Mouse (Mus musculus) neural tube, postnatal 0 days (tissue): ENCODE data around the gene Slfn3. TPM values are rescaled to one million over a fixed set of nuclear protein-coding genes. Genes with fewer than 3 reads are reported as not detected.

ENCODE experiments used
- polyA plus RNA-seq: library from polyadenylated mRNA; unstranded; fragments of >200 nt; fragmentation: Nextera tagmentation; extraction: Ambion mirVana; gene quantifications from 2 replicates; pipeline ENCODE4 v1.2.1, GENCODE M21; 2015

The Slfn3 gene
- polyA plus RNA-seq, result 0.11 and 0.21 TPM in 2 replicates

DNA sequence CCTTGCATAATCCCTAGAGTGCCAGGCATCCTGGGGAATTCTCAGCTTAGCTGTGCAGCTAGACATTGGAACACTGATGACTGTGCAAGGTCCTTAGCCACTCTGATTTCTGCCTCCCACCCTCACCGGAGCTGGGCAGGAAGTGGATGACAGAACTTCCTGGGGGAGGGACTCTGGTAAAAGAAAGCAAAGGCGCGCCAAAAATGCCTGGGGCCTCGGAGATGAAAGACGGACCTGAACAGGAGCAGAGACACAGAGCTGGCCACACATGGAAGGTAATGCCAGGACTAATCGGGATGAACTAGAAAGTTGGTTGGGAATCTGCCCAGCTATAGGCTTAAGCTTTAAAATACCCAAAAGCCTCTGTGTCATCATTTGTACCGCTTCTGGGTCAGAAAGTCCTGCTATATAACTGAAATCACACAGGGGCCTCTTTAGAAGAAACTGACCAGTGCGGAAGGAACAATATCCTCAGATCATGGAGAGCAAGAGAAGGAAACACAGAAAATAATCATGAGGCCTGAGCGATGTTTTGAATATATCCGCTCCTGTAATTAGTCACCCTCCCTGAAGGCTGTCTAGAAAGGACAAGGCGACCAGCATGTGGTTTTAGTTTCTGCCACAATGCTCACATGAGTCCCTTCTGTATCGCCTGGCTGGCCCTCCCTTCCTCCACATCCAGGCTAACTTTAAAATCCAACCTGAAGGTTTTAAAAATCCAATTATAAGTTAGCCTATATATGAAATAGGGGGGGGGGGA, at the start of gene Slfn3:
TSS of gene Slfn3 (plus strand) at position 197 of the 760 bp plus-strand sequence.

DNA sequence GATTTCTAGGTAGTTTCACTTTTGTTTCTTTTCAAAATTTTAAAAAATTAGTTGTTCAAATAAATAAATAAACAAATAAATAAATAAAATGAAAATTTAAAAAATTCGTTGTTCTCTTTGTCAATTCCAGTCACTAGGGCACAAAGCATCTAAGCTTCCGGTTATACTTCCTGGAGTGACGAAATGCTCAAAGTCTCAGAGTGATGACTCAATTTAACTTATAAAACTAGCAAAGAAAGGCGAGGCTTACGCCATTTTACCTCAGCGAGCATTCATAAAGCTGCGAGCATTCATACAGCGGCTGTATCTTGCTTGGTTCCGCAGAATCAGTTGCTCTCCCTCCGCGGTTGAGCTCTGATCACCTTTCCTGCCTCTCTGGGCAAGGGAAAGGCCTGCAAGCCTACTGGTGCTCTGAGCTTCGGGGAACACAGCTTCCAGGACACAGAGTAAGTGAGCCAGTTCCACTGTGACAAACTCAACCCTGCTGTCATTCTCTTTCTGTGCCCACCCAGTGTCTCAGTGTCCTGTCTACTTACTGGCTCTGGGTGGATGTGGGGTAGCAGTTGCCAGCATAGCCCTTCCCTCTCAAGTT, 16.1 kb upstream of the Slfn3 start, which contains the start of gene Slfn4:
TSS of gene Slfn4 (plus strand) at position 239 of the 592 bp plus-strand sequence.

Other genes starting within 250 kb of the Slfn3 start
- 2.7 and 3.5 TPM in 2 replicates for gene Slfn5, start 240.0 kb upstream of the Slfn3 start, polyA plus RNA-seq
- 1.3 and 1.7 TPM in 2 replicates for gene Slfn9, start 199.5 kb upstream of the Slfn3 start, polyA plus RNA-seq
- gene Slfn8, start 170.5 kb upstream of the Slfn3 start, polyA plus RNA-seq, result 0.31 and 0.41 TPM in 2 replicates
- gene Slfn2, start 126.2 kb upstream of the Slfn3 start, polyA plus RNA-seq, result 3.1 and 3.2 TPM in 2 replicates
- 0.13 TPM in 1 of 2 replicates, not detected in the other for gene Slfn1, start 74.5 kb upstream of the Slfn3 start, polyA plus RNA-seq
- 0.09 and 0.22 TPM in 2 replicates for gene Slfn4, start 16.1 kb upstream of the Slfn3 start, polyA plus RNA-seq
- not detected in 2 replicates for gene Slfn14, start 95.4 kb downstream of the Slfn3 start, polyA plus RNA-seq
- gene Ap2b1, start 107.7 kb downstream of the Slfn3 start, polyA plus RNA-seq, result 71.7 and 77.4 TPM in 2 replicates
- gene Pex12, start 111.3 kb downstream of the Slfn3 start, polyA plus RNA-seq, result 11.0 and 11.5 TPM in 2 replicates
- gene Rasl10b, start 217.8 kb downstream of the Slfn3 start, polyA plus RNA-seq, result 61.6 and 64.0 TPM in 2 replicates
- gene Gas2l2, start 238.1 kb downstream of the Slfn3 start, polyA plus RNA-seq, result 0.75 and 0.96 TPM in 2 replicates
- 0.43 and 0.75 TPM in 2 replicates for gene 1700020L24Rik, start 246.3 kb downstream of the Slfn3 start, polyA plus RNA-seq